Mouse (Mus musculus) kidney, adult 2 months (tissue): ENCODE data around the gene Hnrnpl.

Experiments
- CTCF ChIP-seq: fragments of 200-500 bp; conservative IDR thresholded peaks from 2 replicates; pipeline ENCODE4 v1.5.1; 2011; ENCODE audit warnings: low read depth, mild to moderate bottlenecking, control low read depth, low read length, moderate library complexity, mixed read lengths; ENCODE audit not compliant: insufficient read depth, insufficient read length
- POLR2A ChIP-seq: fragments of 200-500 bp; IDR thresholded peaks from one replicate; pipeline ENCODE4 v1.6.1; 2011; ENCODE audit warnings: low read depth, low read length, control low read depth

DNA sequence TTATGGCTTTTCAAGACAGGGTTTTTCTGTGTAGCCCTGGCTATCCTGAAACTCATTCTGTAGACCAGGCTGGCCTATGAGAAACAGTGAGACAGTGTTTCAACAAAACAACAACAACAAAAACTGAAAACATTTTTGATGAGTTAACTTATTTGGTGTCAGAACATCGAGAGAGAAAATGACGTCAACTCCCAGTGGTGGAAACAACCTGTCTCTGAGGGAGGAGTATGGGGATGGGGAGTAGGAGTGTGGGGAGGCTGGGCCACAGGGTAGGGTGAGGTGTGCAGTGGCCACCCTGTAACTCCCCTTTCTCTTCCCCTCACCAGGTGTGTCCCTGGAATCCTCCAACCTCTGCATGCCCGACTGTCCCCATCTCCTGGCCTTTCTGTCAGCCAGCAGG, 13.8 kb upstream of the Hnrnpl start:
- TF ChIP-seq POLR2A (no peak), CTCF (no peak)
